Mouse (Mus musculus) embryo, embryonic 11 days (tissue): ENCODE measurements around the gene Otud7b.
"Not testable (repeated sequence)": the region's sequence is repeated elsewhere in the genome, so short reads cannot be mapped to it uniquely, and the experiment has no call there.

ENCODE experiments used
- DNase-seq: peaks from one replicate; pipeline ENCODE4 v3.0.0-alpha.2; 2015

Otud7b gene

GRCm38 (mm10) chr3:96152611-96153010 is 48.3 kb downstream of the Otud7b start:
- no peak for DNase-seq

DNA sequence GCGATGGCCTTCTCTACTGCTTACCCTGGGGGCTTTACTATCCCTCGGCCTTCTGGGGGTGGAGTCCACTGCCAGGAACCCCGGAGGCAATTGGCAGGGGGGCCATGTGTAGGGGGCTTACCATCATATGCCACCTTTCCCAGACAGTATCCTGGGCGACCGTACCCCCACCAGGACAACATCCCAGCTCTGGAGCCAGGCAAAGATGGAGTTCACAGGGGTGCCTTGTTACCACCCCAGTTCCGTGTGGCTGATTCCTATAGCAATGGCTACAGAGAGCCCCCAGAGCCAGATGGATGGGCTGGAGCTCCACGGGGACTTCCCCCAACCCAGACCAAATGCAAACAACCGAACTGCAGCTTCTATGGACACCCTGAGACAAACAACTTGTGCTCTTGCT is 51.2 kb downstream of the Otud7b start:
- no peak for DNase-seq

DNA sequence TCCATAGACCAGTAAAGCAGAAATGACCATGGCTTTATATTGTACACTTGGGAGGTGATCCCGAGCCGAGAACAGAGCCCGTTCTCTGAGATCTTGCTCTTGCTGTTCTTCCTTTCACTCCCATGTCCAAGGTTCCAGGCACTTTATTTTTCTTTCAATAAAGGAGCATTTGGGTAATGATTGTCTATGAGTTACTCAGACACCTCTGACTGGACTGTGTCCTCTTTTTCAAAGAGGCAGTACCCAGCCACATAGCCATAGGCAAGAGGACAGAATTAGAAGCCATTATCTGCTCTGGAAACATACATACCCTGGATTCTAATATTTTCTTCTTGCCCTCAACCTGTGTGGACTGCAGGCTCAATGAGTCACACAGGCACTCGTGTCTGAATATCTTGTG is 55.5 kb downstream of the Otud7b start:
- no peak for DNase-seq

DNA sequence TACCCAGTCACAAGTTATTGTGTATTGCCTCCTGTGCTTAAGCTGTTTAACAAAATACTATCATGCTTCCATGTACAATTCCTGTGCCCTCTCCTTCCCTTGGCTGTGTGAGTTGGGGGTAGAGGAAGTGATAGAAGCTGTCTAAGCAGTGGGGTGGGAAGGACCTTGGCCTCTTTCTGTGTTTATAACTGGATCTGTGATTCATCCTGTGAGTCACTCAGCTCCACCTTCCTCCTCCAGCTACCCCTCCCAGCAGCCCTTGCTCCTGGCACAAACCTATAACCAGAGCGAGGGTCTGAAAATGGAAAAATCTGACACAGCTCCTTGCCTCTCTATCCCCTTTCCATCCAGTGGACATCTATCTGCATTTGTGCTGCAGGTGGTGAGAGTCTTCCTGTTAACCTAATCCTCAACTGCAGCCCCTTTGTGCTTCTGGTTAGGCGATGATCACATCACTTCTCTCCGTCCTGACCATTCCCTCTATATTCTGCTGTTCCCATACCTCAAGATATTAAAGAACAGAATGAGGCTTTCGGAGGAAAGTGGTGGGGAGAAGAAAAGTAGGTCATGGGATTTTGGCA is 56.0 kb downstream of the Otud7b start:
- DNase-seq, result no peak

DNA sequence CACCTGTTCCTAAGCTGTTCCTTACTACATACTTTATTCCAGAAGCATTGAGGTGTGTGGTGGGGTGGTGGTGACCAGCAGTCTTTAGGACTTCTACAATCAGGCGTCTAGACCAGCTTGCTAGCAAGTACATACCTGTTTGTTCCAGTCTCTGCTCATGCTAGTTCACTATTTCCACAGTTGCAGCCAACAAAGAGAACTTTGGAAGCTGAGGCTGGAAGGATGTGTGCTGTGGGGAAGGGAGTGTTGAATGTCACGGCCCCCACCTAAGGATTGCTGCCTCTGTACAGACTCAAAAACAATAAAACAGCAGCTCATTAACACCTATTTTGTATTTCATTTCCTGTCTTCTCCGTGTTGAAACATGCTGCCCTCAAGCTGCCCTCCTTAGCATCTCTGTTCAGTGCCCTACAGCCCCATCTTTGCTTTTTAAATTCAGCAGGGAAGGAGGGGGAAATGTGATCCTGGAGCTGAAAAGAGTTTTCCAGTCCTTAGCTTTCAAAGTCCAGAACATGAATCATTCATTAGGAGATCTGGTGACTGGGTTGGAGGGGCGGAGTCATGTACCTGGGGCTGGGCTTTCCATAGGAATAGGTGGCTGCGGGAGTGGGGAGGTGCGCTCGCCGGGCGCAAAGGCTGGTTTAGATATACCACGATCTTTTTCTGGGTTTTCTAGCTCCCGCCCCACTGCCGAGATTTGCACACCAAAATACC is 56.6 kb downstream of the Otud7b start:
- peak; percentile 81 for DNase-seq

DNA sequence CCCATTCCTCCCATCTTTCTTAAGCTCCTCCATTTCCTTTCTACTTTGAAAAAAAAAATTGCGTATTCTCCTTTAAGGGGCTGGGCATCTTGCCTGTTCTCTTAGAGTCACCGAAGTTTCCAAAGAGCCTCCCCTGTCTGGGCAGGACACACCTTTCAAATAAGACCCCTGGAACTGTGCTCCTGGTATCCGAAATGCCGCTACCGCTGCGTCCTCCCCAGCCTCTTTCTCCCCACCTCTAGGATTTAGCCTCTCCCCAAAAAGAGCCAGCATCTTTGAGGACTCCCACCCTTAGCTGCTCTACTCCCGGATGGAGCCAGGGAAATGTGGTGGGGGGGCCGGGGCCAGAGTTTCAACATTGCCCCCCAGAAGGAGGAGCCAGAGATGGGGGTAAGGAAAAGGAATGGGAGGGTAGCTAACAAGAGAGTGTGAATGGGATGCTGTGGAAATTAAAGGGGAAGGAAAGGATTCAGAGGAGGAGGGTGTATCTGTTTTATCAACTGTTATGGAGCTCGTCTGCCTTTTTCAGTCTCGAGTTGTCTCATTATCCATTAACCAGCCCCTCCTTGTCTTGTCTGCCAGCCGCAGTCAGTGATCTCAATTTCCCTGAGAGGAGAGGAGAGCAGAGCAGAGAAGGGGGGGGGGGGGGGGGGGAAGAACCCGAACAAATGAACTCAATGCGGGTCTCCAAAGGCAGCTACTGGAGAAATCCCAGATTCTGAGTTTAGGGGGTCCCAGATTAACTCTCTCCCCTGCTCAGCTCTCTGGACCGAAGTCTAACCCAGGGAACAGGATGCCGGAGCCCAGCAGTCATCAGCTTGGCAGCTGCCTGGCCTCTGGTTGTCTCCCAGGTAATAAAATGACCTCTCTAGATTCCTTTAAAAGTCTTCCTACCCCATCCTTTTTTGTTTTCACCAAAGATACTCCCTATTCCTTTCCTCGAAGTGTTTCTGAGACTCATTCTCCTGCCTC is 57.8 kb downstream of the Otud7b start, which contains the start of gene Mtmr11:
TSS of gene Mtmr11 (plus strand) at position 136 of the 972 bp plus-strand sequence.
- DNase-seq, result peak; percentile 47

GRCm38 (mm10) chr3:96163040-96163439 is 58.7 kb downstream of the Otud7b start:
- DNase-seq, result no peak

DNA sequence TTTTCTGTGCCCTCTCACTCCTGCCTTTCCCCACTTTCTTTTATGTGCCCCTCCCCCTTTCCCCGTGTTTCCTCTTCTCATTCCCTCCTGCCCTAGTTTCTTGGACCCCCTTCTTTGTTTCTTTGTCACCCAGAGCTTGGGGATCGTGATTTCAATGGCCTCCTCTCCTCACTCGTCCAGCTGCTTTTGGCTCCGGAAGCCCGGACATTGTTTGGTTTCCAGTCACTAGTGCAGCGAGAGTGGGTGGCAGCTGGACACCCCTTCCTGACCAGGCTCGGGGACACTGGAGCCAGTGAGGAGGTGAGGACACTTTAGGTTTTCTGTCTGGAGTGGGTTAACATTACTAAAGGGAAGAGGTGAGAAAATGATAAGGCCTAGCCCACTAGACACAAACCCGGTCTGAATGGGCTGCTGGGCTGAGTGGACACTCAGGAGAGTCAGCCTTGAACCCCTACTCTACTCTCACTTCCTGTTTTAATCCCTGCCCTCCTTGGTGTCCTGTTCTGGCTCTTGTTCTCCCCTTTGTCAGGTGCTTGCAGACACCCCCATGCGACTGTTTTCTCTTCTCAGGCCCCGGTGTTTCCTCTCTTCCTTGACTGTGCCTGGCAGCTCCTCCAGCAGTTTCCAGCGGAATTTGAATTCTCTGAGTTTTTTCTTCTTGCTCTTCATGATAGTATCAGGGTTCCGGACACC is 64.3 kb downstream of the Otud7b start:
- no peak for DNase-seq

- no peak for DNase-seq
Measured at GRCm38 (mm10) chr3:96170276-96170675, 65.9 kb downstream of the Otud7b start.

- no peak for DNase-seq
Measured at GRCm38 (mm10) chr3:96170976-96171545, 66.7 kb downstream of the Otud7b start.

- no peak for DNase-seq
Measured at GRCm38 (mm10) chr3:96171583-96172196, 67.4 kb downstream of the Otud7b start.

DNA sequence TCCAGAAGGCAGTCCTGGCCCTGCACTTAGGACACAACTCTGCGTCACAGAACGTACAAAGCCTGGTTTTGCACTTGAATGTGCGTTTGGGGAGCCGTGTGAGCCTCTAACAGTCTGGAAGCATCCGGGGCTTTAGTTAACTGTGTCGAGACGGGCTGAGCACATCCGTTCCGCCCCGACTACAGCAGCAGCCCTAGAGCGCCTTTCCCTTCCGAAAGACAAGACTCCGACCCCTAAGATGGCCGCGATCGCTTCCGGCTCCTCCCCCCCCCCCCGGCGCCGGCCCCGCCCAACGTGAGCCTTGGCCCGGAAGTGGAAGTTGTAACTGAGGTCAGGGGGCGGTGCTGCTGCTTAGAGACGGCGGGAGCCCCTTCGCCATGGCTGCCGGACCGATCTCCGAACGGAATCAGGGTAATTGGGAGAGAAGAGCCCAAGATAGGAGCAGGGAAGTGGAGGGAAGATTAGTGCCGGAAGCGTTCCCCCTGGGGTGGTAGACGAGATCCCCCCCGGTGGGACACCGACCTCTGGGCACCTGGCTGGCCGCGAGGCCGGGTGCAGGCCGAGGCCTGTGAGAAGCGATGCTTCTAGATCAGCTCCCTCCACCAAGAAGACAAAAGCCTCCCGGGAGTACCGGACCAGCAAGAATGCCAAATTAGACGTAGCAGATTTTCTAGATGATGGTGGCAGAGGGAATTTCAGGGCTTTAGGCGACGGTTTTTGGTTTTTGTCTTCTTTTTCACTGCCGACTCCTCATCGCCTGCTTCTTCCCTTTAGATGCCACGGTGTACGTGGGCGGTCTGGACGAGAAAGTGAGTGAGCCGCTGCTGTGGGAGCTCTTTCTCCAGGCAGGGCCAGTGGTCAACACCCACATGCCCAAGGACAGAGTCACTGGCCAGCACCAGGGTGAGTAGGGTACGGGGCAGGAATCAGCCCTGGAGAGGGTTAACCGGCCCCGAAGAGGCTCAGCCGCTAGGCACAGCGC is 68.2 kb downstream of the Otud7b start, which contains the start of gene Sf3b4:
TSS of gene Sf3b4 (plus strand) at position 136 of the 982 bp plus-strand sequence.
- peak; percentile 95 for DNase-seq

DNA sequence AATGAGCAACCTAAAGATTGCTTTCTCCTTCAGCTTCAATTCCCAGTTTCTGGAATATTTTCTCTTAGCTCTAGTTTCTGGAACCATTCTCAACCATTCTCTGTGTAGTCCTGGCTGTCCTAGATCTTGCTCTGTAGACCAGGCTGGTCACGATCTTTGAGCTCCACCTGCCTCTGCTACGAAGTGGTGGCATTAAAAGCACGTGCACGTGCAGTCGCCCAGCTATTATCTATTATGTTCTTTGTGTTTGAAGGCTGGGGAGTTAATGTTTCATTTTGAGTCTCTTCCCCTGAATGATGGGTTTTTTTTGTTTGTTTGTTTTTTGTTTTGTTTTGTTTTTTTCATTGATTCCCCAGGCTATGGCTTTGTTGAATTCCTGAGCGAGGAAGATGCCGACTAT is 68.9 kb downstream of the Otud7b start:
- no peak for DNase-seq

GRCm38 (mm10) chr3:96174042-96174441 is 69.7 kb downstream of the Otud7b start:
- not testable (repeated sequence) for DNase-seq

DNA sequence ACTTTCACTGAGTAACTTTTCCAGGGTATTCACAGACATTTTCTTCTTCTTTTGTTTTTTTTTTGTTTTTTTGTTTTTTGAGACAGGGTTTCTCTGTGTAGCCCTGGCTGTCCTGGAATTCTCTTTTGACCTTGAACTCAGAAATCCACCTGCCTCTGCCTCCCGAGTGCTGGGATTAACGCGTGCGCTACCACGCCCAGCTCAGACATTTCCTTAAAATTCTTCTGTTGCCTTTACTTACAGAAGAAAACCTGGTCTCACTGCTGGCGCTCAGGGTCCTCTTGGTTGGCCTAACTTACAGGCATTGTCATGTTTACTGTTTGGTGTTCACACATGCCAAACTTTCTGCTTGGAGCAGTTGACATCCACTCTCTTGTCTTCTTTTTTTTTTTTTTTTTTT is 70.9 kb downstream of the Otud7b start:
- no peak for DNase-seq

DNA sequence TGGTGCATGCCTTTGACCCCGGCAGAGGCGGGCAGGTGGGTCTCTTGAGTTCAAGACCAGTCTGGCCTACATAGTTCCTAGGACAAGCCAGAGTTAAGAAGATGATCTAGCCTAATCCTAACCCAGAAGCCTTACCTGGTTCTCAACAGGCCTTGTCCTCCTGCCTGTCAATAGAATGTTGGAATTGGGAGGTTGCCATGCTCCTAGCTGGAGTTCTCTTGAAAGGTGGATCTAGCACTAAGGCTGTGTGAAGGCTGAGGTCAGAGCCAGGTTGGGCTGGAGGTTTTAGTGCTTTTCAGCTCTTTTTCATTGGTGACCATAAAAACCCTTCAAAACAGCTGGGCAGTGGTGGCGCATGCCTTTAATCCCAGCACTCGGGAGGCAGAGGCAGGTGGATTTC is 74.1 kb downstream of the Otud7b start:
- DNase-seq, result no peak

DNA sequence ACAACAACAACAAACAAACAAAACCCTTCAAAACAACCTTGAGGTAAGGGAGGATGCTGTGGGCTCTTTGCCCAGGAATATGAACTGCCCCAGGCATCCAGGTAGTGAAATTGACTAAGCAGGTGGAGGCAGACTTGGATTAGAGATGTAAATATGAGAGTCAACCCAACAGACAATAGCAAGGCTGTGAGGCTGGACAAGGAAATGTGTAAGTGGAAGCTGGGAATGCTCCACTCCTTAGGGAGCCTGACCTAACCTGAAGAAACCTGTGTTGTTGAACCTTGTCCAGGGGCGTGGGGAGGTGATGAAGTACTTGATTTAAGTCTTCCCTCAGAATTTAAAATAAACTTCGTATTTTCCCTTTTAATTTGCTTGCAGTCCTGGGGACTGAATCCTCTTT is 74.6 kb downstream of the Otud7b start:
- DNase-seq, result no peak

DNA sequence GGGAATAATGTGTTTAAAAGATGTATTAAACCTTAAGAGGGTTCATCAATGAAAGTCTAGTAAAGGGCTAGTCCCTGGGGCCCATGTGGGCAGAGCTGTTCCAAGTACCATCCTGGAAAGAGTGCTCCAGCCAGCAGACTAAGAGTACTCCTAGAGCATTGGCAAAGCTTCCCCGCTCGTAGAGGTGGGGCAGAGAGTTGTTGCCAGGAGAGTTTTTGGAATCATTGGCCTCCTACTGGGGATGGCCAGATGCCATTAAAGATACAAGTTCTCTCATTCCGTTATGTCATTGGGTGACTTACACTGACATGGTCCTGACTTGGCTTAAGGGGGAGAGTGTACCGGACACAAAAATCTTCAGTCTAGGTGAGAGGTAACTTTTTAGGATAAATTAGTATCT is 75.2 kb downstream of the Otud7b start:
- DNase-seq, result no peak

DNA sequence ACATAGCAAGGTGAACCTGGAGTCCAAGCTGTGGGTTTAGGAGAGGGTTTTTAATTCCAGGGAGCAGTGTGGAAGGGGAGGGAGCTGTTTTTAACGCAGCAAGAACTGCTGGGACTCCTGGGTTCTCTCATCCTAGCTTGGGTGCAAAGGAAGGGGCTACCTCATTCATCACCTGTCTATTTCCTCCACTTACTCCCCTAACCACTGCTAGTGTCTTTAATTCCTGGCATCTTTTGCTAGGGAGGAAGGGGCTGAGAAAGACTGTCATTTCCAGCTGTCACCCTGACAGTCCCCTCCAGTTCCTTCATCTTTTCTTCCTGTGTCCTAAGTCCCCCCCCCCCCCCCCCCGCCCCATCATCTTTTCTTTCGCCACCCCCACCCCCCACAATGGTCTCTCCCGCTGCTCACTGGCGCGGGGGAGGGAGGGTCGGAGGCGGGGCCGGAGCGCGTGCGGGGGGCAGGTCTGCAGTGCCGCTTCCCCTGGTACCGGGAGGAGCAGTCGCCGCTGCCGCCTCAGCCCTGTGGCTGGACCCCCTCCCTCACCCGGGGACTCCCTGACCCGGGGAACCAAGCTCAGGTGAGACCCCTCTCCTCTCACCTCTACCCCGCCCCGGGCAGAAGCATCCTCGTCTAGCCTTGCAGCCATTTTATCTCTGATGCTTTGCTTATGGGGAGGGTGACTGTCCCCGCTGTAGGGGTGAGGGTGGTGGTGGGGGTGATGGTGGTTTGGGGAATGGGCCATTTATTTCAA is 76.6 kb downstream of the Otud7b start, which contains the start of gene Sv2a:
TSS of gene Sv2a (plus strand) at position 425 of the 751 bp plus-strand sequence.
- DNase-seq, result peak; percentile 64
